In genomic region chr7:73954441-73954840, GRCm38 (mm10) we compare ENCODE assay signal across 8 mouse cellular contexts. TPM values are rescaled to one million over a fixed set of nuclear protein-coding genes. Genes with fewer than 3 reads are reported as not detected.
A peak's percentile ranks its signal among the peaks of the same experiment; 100 is the strongest.
DNase-seq lines count a peak whose midpoint lies in the region; ATAC-seq lines count a peak whose summit lies in the region.

No protein-coding gene starts in this region.

- ATAC-seq in frontal cortex, adult (ENCODE audit: low TSS enrichment): no peak
- ATAC-seq in monocyte, adult 5-6 weeks (replicated peaks; ENCODE audit: insufficient number of reproducible peaks, low FRiP score, low TSS enrichment, poor library complexity, severe bottlenecking): no peak

- peak; percentile 38 to 62 for DNase-seq in layer of hippocampus, postnatal 10 days (ENCODE audit: low spot score in 2 of 2)
- no peak for DNase-seq in layer of hippocampus, adult 9-11 months
- peak; percentile 59 for DNase-seq in adrenal gland, postnatal 25 days
- DNase-seq in cerebellum, postnatal 36 days: peak; percentile 60 to 66
- peak; percentile 16 for DNase-seq in lung, postnatal 10 days
- DNase-seq in spleen, postnatal 10 days (ENCODE audit: low spot score in 2 of 2): no peak

RNA-seq across cellular contexts. Expression of gene St8sia2, which starts 59.0 kb away (rescaled TPM):
- total RNA-seq in layer of hippocampus, postnatal 10 days (2021): 10 to 100 TPM; 20.6 to 27.4 TPM
- total RNA-seq in adrenal gland, postnatal 25 days (2021): 0.81 and 1.8 TPM in 2 replicates
- total RNA-seq in monocyte, adult 5-6 weeks (2017): not detected in 3 replicates

Comparison
In these comparisons a context has a peak if more than half of its experiments do, and no peak if none do; other contexts are left out.
1. DNase-seq: peak in layer of hippocampus, postnatal 10 days (2 of 2), adrenal gland, postnatal 25 days (single experiment), cerebellum, postnatal 36 days (2 of 2) and lung, postnatal 10 days (single experiment); none in layer of hippocampus, adult 9-11 months (single experiment) and spleen, postnatal 10 days (0 of 2).